Mouse (Mus musculus) stomach, embryonic 15.5 days (tissue): ENCODE data around the gene Stau1. TPM values are rescaled to one million over a fixed set of nuclear protein-coding genes. Genes with fewer than 3 reads are reported as not detected.

Experiments used
- ATAC-seq: fragments of 200-750 bp; cut with Nextera tagmentation; 2 replicates; pipeline ENCODE4 v1.8.0; 2017; ENCODE audit warnings: low read depth, moderate number of reproducible peaks, moderate TSS enrichment; ENCODE audit not compliant: insufficient read depth, low FRiP score
- H3K27ac ChIP-seq: fragments of 300-500 bp; sonication (generic); 2 replicates; pipeline ENCODE4 v1.5.1; 2015; ENCODE audit warnings: mild to moderate bottlenecking, inconsistent platforms
- H3K27me3 ChIP-seq: fragments of 300-500 bp; sonication (generic); replicated peaks from 2 replicates; pipeline ENCODE4 v1.6.1; 2015; ENCODE audit warnings: inconsistent platforms
- H3K36me3 ChIP-seq: fragments of 300-500 bp; sonication (generic); 2 replicates; pipeline ENCODE4 v1.6.1; 2015; ENCODE audit warnings: inconsistent platforms
- H3K4me1 ChIP-seq: fragments of 300-500 bp; sonication (generic); 2 replicates; pipeline ENCODE4 v1.6.1; 2015; ENCODE audit warnings: inconsistent platforms
- H3K4me2 ChIP-seq: fragments of 300-500 bp; sonication (generic); 2 replicates; pipeline ENCODE4 v1.6.1; 2015; ENCODE audit warnings: mild to moderate bottlenecking, inconsistent platforms
- H3K4me3 ChIP-seq: fragments of 300-500 bp; sonication (generic); replicated peaks from 2 replicates; pipeline ENCODE4 v1.5.1; 2015; ENCODE audit warnings: inconsistent platforms
- H3K9ac ChIP-seq: fragments of 300-500 bp; sonication (generic); 2 replicates; pipeline ENCODE4 v1.6.1; 2015; ENCODE audit warnings: inconsistent platforms
- H3K9me3 ChIP-seq: fragments of 300-500 bp; sonication (generic); 2 replicates; pipeline ENCODE4 v1.6.1; 2016; ENCODE audit warnings: inconsistent platforms
- WGBS: fragments of 180-500 bp; shearing (Covaris S2); methylation state at CpG from one replicate; pipeline ENCODE4 v1.1.7; 2015; 5-methylcytosine and 5-hydroxymethylcytosine counted together
- polyA plus RNA-seq: library from polyadenylated mRNA; unstranded; fragments of >200 nt; fragmentation: Nextera tagmentation; extraction: Ambion mirVana; gene quantifications from 2 replicates; pipeline ENCODE4 v1.2.1, GENCODE M21; 2015

Stau1 gene
- polyA plus RNA-seq, 1 experiment from 2014 or later, result 70.6 TPM

- Histone ChIP-seq H3K4me1 (peaks cover 6% of the 10 kb centered on the region; the same call in 1 of the 2 replicates), H3K27me3 (no peaks in the 10 kb centered on the region), H3K27ac (no peak overlapping the region), H3K4me2 (no peak overlapping the region), H3K4me3 (no peak overlapping the region), H3K9me3 (no peaks in the 10 kb centered on the region), H3K36me3 (no peaks in the 10 kb centered on the region), H3K9ac (no peak overlapping the region)
- ATAC-seq, result no peak
- 68% methylated on average over 3 of the region's 3 CpGs for WGBS
Observed at GRCm38 (mm10) chr2:166977490-166977889, 18.6 kb downstream of the Stau1 start.

- H3K36me3 ChIP-seq, result no peaks in the 10 kb centered on the region
- H3K4me1 ChIP-seq, result peaks cover 6% of the 10 kb centered on the region; the same call in 1 of the 2 replicates
- no peak overlapping the region for H3K27ac ChIP-seq
- WGBS, result 76% methylated on average over 3 of the region's 3 CpGs
- no peaks in the 10 kb centered on the region for H3K27me3 ChIP-seq
- H3K9me3 ChIP-seq, result no peaks in the 10 kb centered on the region
- H3K4me3 ChIP-seq, result no peak overlapping the region
- no peak overlapping the region for H3K4me2 ChIP-seq
- no peak overlapping the region for H3K9ac ChIP-seq
- no peak for ATAC-seq
Observed at GRCm38 (mm10) chr2:166976356-166976755, 19.7 kb downstream of the Stau1 start.

- 77% methylated on average over 6 of the region's 6 CpGs for WGBS
- H3K27me3 ChIP-seq, result no peaks in the 10 kb centered on the region
- H3K9me3 ChIP-seq, result no peaks in the 10 kb centered on the region
- H3K4me1 ChIP-seq, result peaks cover 6% of the 10 kb centered on the region; the same call in 1 of the 2 replicates
- no peak overlapping the region for H3K9ac ChIP-seq
- no peak overlapping the region for H3K4me2 ChIP-seq
- H3K4me3 ChIP-seq, result no peak overlapping the region
- no peaks in the 10 kb centered on the region for H3K36me3 ChIP-seq
- H3K27ac ChIP-seq, result no peak overlapping the region
- no peak for ATAC-seq
Observed at GRCm38 (mm10) chr2:166974177-166974872, 21.8 kb downstream of the Stau1 start.

DNA sequence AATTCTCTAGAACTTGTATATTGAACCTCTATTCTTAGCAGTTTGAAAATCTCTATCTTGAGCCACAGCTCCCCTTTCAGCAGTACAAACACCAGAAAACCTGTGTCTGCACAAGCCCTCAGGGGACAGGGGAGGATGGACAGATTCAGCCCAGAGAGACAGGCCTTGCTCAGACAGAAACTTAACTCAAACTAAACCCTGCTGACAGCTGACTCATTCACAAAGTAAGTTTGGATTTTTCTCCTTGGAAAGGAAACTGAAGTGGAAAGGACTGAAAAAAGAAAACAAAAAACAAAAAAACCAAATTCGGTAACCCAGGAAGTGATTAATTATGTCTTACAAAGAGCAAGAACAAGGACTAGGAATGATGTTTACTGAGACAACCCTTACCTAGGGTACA is 22.9 kb downstream of the Stau1 start:
- Histone ChIP-seq H3K9me3 (no peaks in the 10 kb centered on the region), H3K9ac (no peak overlapping the region), H3K36me3 (no peaks in the 10 kb centered on the region), H3K27me3 (no peaks in the 10 kb centered on the region), H3K27ac (no peak overlapping the region), H3K4me2 (no peak overlapping the region), H3K4me3 (no peak overlapping the region), H3K4me1 (peaks cover 6% of the 10 kb centered on the region; the same call in 1 of the 2 replicates)
- no peak for ATAC-seq
- WGBS, result 47% methylated on average over 1 of the region's 1 CpGs

DNA sequence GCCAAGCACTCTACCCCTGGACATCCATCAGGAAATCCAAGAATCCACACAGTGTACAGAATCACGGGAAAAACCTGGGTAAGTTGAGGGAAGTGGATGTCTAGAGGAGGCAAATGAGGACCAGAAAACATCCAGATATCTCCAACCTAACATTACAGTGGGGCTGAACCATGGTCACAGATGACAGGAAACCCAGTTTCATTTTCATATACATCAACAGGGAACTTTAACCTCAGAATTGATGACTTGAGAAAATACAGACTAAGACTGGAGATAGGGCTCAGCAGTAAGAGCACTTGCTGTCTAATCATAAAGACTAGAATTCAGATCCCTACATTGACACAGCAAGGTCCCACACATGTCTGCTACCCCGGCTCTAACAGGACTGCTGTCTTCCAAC is 31.3 kb downstream of the Stau1 start:
- Histone ChIP-seq H3K9ac (no peak overlapping the region), H3K4me1 (no peaks in the 10 kb centered on the region), H3K27ac (no peak overlapping the region), H3K36me3 (peaks cover 5% of the 10 kb centered on the region; the same call in 1 of the 2 replicates), H3K4me2 (no peak overlapping the region), H3K9me3 (no peaks in the 10 kb centered on the region), H3K4me3 (no peak overlapping the region), H3K27me3 (no peaks in the 10 kb centered on the region)
- WGBS, result 80% methylated on average over 2 of the region's 2 CpGs
- no peak for ATAC-seq

GRCm38 (mm10) chr2:166963257-166963656 is 32.8 kb downstream of the Stau1 start:
- 77% methylated on average over 8 of the region's 8 CpGs for WGBS
- no peak overlapping the region for H3K4me3 ChIP-seq
- H3K27me3 ChIP-seq, result no peaks in the 10 kb centered on the region
- no peaks in the 10 kb centered on the region for H3K4me1 ChIP-seq
- H3K9ac ChIP-seq, result no peak overlapping the region
- no peak overlapping the region for H3K4me2 ChIP-seq
- H3K27ac ChIP-seq, result no peak overlapping the region
- peaks cover 5% of the 10 kb centered on the region; the same call in 1 of the 2 replicates for H3K36me3 ChIP-seq
- no peak for ATAC-seq
- no peaks in the 10 kb centered on the region for H3K9me3 ChIP-seq

DNA sequence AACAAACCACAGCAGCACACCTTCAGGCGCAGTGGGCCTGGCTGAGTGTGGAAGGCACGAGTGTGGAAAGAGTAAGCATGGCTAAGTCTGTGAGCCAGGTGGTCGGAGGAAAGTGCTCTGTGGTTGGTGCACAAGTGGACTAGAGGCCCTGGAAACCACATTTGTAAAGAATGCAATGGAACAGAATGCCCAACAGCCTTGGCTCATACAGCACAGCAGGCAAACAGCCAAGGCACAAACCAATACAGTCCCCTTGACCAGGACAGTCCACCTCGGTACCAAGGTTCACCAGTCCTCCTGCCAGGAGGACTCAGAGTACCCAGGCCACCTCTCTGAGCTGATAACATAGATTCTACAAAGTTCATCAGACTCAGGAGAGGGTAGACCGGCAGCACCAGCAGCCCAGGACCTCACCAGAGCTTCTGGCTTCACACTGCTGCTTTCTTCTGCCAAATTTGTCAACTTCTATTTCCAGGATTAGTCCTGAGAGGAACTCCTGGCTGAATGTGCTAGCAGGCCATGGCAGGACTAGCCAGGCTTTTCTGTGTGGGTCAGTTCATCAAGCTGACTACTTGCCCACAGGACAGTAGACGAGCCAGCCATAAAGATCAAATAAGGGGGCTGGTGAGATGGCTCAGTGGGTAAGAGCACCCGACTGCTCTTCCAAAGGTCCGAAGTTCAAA is 35.3 kb downstream of the Stau1 start:
- Histone ChIP-seq H3K9me3 (no peaks in the 10 kb centered on the region), H3K27ac (no peak overlapping the region), H3K4me2 (no peak overlapping the region), H3K36me3 (peaks cover 5% of the 10 kb centered on the region), H3K27me3 (no peaks in the 10 kb centered on the region), H3K4me3 (no peak overlapping the region), H3K4me1 (no peaks in the 10 kb centered on the region), H3K9ac (no peak overlapping the region)
- ATAC-seq, result no peak
- WGBS, result 87% methylated on average over 8 of the region's 8 CpGs

DNA sequence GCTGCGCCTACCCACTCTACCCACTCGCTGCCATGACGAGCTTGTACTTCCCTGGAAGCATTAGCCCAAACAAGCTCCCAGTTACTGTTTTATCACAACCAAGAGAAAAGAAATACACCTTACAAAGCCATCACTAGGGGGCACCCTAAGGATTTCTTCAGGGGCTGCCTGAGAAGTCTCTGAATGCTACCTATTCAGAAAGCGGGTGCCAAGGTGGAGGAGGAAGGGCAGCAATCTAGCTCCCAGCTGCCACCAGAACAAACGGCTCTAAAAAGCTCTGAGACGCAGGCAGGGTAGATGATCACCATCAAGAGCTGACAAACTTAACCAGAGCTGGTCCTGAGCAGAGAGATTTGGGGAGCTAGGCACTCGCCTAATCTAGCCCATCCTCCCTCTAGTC is 39.3 kb downstream of the Stau1 start:
- WGBS, result 51% methylated on average over 7 of the region's 7 CpGs
- H3K4me2 ChIP-seq, result no peak overlapping the region
- H3K27ac ChIP-seq, result no peak overlapping the region
- no peak overlapping the region for H3K4me3 ChIP-seq
- no peaks in the 10 kb centered on the region for H3K4me1 ChIP-seq
- ATAC-seq, result no peak
- H3K9ac ChIP-seq, result no peak overlapping the region
- H3K27me3 ChIP-seq, result no peaks in the 10 kb centered on the region
- H3K36me3 ChIP-seq, result peaks cover 31% of the 10 kb centered on the region
- no peaks in the 10 kb centered on the region for H3K9me3 ChIP-seq

GRCm38 (mm10) chr2:166952151-166952550 is 43.9 kb downstream of the Stau1 start:
- 81% methylated on average over 6 of the region's 6 CpGs for WGBS
- Histone ChIP-seq H3K27me3 (no peaks in the 10 kb centered on the region), H3K4me1 (no peaks in the 10 kb centered on the region), H3K27ac (no peak overlapping the region), H3K9ac (no peak overlapping the region), H3K9me3 (no peaks in the 10 kb centered on the region), H3K4me2 (no peak overlapping the region), H3K36me3 (peaks cover 62% of the 10 kb centered on the region), H3K4me3 (no peak overlapping the region)
- ATAC-seq, result no peak

GRCm38 (mm10) chr2:166950853-166951648 is 45.0 kb downstream of the Stau1 start:
- Histone ChIP-seq H3K4me2 (no peak overlapping the region), H3K9me3 (no peaks in the 10 kb centered on the region), H3K27me3 (no peaks in the 10 kb centered on the region), H3K4me1 (no peaks in the 10 kb centered on the region), H3K4me3 (no peak overlapping the region), H3K27ac (no peak overlapping the region), H3K36me3 (peaks cover 66% of the 10 kb centered on the region), H3K9ac (no peak overlapping the region)
- WGBS, result 73% methylated on average over 14 of the region's 14 CpGs
- no peak for ATAC-seq

GRCm38 (mm10) chr2:166948936-166949335 is 47.2 kb downstream of the Stau1 start:
- Histone ChIP-seq H3K27me3 (no peaks in the 10 kb centered on the region), H3K9me3 (no peaks in the 10 kb centered on the region), H3K4me2 (no peak overlapping the region), H3K27ac (no peak overlapping the region), H3K4me1 (no peaks in the 10 kb centered on the region), H3K4me3 (no peak overlapping the region), H3K36me3 (peaks cover 60% of the 10 kb centered on the region), H3K9ac (no peak overlapping the region)
- ATAC-seq, result no peak
- 90% methylated on average over 10 of the region's 10 CpGs for WGBS

DNA sequence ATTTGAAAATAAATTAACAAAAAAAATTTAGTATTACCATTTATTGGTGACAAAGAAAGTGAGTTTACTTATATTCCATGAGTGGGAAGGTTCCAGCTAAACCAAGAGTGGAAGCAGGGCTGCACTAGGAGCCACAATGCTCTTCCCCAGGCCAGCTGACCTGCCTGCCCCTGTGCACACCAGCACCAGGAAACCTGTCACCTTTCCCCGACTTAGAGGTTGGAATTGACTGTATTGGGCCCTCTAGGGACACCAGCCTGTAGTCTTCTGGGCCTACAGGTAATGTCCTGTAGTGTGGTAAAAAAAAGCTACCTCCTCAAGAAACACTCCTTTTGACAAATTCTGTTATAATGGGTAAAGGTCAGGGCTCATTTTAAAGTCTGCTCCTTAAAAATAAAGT is 47.9 kb downstream of the Stau1 start:
- no peaks in the 10 kb centered on the region for H3K9me3 ChIP-seq
- 62% methylated on average over 1 of the region's 1 CpGs for WGBS
- peaks cover 64% of the 10 kb centered on the region for H3K36me3 ChIP-seq
- H3K4me1 ChIP-seq, result no peaks in the 10 kb centered on the region
- no peak overlapping the region for H3K9ac ChIP-seq
- ATAC-seq, result no peak
- no peaks in the 10 kb centered on the region for H3K27me3 ChIP-seq
- H3K27ac ChIP-seq, result no peak overlapping the region
- no peak overlapping the region for H3K4me2 ChIP-seq
- H3K4me3 ChIP-seq, result no peak overlapping the region
